ENCODE assay signal across 37 mouse cellular contexts in genomic region chr17:86880056-86880455, GRCm38 (mm10). TPM values are rescaled to one million over a fixed set of nuclear protein-coding genes. Genes with fewer than 3 reads are reported as not detected.
A peak's percentile ranks its signal among the peaks of the same experiment; 100 is the strongest.
DNase-seq lines count a peak whose midpoint lies in the region; ATAC-seq and TF ChIP-seq lines count a peak whose summit lies in the region.
"Had no signal": no experiment of that assay in that cellular context is flagged by ENCODE, and none has a peak within 500 bp of the region (broad histone marks: within the 10 kb centered on the region; RNA-seq: fewer than 3 reads in every experiment).

No protein-coding gene starts in this region.

- no peak for ATAC-seq in midbrain, embryonic 14.5 days (ENCODE audit: low FRiP score, low TSS enrichment)
- ATAC-seq in forebrain, embryonic 16.5 days = 0 out of 2 replicates have a peak, but pooled peaks have one; percentile 15
- ATAC-seq: intestine, embryonic 16.5 days had no signal

- TF ChIP-seq RAD21 in MEL (IDR thresholded peaks at IDR 0.05; ENCODE audit: low read depth, low read length) = no peak

- H3K4me3 ChIP-seq in midbrain, embryonic 14.5 days (replicated peaks; ENCODE audit: low read depth, low read length) = no peak overlapping the region
- no peak overlapping the region for H3K4me3 ChIP-seq in midbrain, embryonic 10.5 days
- H3K4me3 ChIP-seq in MEL (ENCODE audit: control insufficient read depth in 1 of 2, insufficient read depth in 1 of 2, low read depth in 2 of 2, low read length in 2 of 2) = no peak overlapping the region
- H3K4me3 ChIP-seq in forebrain, embryonic 16.5 days (replicated peaks; ENCODE audit: low read length) = no peak overlapping the region
- no peak overlapping the region for H3K4me3 ChIP-seq in lung, adult 2 months (replicated peaks; ENCODE audit: extremely low read depth, low read depth, low read length)
- H3K4me3 ChIP-seq: erythroblast, embryonic 14.5 days; heart, embryonic 10.5 days; heart, embryonic 15.5 days; limb, embryonic 12.5 days; liver, embryonic 15.5 days; lung, embryonic 15.5 days had no signal

- no peaks in the 10 kb centered on the region for H3K9me3 ChIP-seq in midbrain, embryonic 14.5 days (ENCODE audit: control insufficient read depth, low read length)
- H3K9me3 ChIP-seq in midbrain, embryonic 10.5 days (replicated peaks) = no peaks in the 10 kb centered on the region
- no peaks in the 10 kb centered on the region for H3K9me3 ChIP-seq in MEL (replicated peaks; ENCODE audit: insufficient read depth, low read length)
- H3K9me3 ChIP-seq in forebrain, embryonic 16.5 days (ENCODE audit: control insufficient read depth, low read length) = no peaks in the 10 kb centered on the region
- H3K9me3 ChIP-seq: heart, embryonic 10.5 days; heart, embryonic 15.5 days; limb, embryonic 12.5 days; liver, embryonic 15.5 days; lung, embryonic 15.5 days had no signal

- H3K36me3 ChIP-seq in midbrain, embryonic 14.5 days (ENCODE audit: control insufficient read depth, insufficient read depth, low read length) = no peaks in the 10 kb centered on the region
- H3K36me3 ChIP-seq in midbrain, embryonic 10.5 days = no peaks in the 10 kb centered on the region
- H3K36me3 ChIP-seq in MEL (ENCODE audit: control insufficient read depth in 1 of 2, insufficient read depth in 2 of 2, low read length in 2 of 2) = peaks cover 0 to 26% of the 10 kb centered on the region in 2 experiments; a peak in 2 of 4 replicates
- no peaks in the 10 kb centered on the region for H3K36me3 ChIP-seq in forebrain, embryonic 16.5 days (ENCODE audit: control insufficient read depth, insufficient read depth)
- H3K36me3 ChIP-seq: heart, embryonic 10.5 days; heart, embryonic 15.5 days; limb, embryonic 12.5 days; liver, embryonic 15.5 days; lung, embryonic 15.5 days had no signal

- H3K9ac ChIP-seq in midbrain, embryonic 14.5 days (replicated peaks; ENCODE audit: low read length) = no peak overlapping the region
- no peak overlapping the region for H3K9ac ChIP-seq in MEL (ENCODE audit: control insufficient read depth, low read depth, low read length, poor library complexity, severe bottlenecking)
- no peak overlapping the region for H3K9ac ChIP-seq in forebrain, embryonic 16.5 days (replicated peaks; ENCODE audit: low read depth, low read length)
- H3K9ac ChIP-seq: heart, embryonic 15.5 days; limb, embryonic 12.5 days; liver, embryonic 15.5 days; lung, embryonic 15.5 days had no signal

- no peak overlapping the region for H3K4me2 ChIP-seq in midbrain, embryonic 14.5 days (ENCODE audit: low read length)
- peak overlapping the region; percentile 21; the same call in 1 of the 2 replicates for H3K4me2 ChIP-seq in forebrain, embryonic 16.5 days (ENCODE audit: low read length)
- H3K4me2 ChIP-seq: heart, embryonic 15.5 days; limb, embryonic 12.5 days; liver, embryonic 15.5 days; lung, embryonic 15.5 days; midbrain, embryonic 11.5 days had no signal

- peaks cover 33% of the 10 kb centered on the region for H3K27me3 ChIP-seq in midbrain, embryonic 14.5 days (ENCODE audit: control insufficient read depth, insufficient read depth, low read length)
- H3K27me3 ChIP-seq in midbrain, embryonic 10.5 days (ENCODE audit: low read depth, poor library complexity, severe bottlenecking) = peaks cover 89% of the 10 kb centered on the region
- no peaks in the 10 kb centered on the region for H3K27me3 ChIP-seq in MEL (ENCODE audit: control insufficient read depth in 1 of 2, insufficient read depth in 2 of 2, low read length in 2 of 2)
- no peaks in the 10 kb centered on the region for H3K27me3 ChIP-seq in forebrain, embryonic 16.5 days (replicated peaks; ENCODE audit: control insufficient read depth, insufficient read depth, low read length)
- H3K27me3 ChIP-seq: heart, embryonic 15.5 days; limb, embryonic 12.5 days; liver, embryonic 15.5 days; lung, embryonic 15.5 days had no signal

- TF ChIP-seq CTCF in MEL (IDR thresholded peaks at IDR 0.05 in 2 of 3, conservative IDR thresholded peaks at IDR 0.05 in 1 of 3; ENCODE audit: control insufficient read depth in 1 of 3, insufficient read depth in 1 of 3, low read depth in 2 of 3, low read length in 3 of 3, poor library complexity in 1 of 3, severe bottlenecking in 1 of 3) = no peak
- TF ChIP-seq CTCF in brain, embryonic 14.5 days (IDR thresholded peaks at IDR 0.05; ENCODE audit: borderline replicate concordance, extremely low read depth, insufficient read depth, insufficient read length) = no peak
- TF ChIP-seq CTCF in lung, adult 2 months (IDR thresholded peaks at IDR 0.05; ENCODE audit: insufficient read depth, low read length) = no peak

- no peak for TF ChIP-seq POLR2A in MEL (IDR thresholded peaks at IDR 0.05; ENCODE audit: control insufficient read depth in 1 of 2, insufficient read depth in 1 of 2, low read depth in 1 of 2, low read length in 2 of 2, poor library complexity in 1 of 2)
- TF ChIP-seq POLR2A in brain, embryonic 14.5 days (IDR thresholded peaks at IDR 0.05; ENCODE audit: borderline replicate concordance, extremely low read depth, insufficient read depth, insufficient read length, poor library complexity, severe bottlenecking) = no peak
- TF ChIP-seq POLR2A in lung, adult 2 months (IDR thresholded peaks at IDR 0.05; ENCODE audit: borderline replicate concordance, extremely low read depth, low read depth, low read length) = no peak

- no peak overlapping the region for H3K27ac ChIP-seq in midbrain, embryonic 14.5 days (replicated peaks; ENCODE audit: low read depth, low read length)
- no peak overlapping the region for H3K27ac ChIP-seq in midbrain, embryonic 10.5 days (replicated peaks)
- H3K27ac ChIP-seq in MEL (ENCODE audit: control insufficient read depth, low read depth, low read length) = no peak overlapping the region
- no peak overlapping the region for H3K27ac ChIP-seq in forebrain, embryonic 16.5 days (ENCODE audit: low read length)
- H3K27ac ChIP-seq: heart, embryonic 10.5 days; heart, embryonic 15.5 days; limb, embryonic 12.5 days; liver, embryonic 15.5 days; lung, embryonic 15.5 days had no signal

- WGBS in midbrain, embryonic 14.5 days = 46% methylated on average over 10 of the region's 10 CpGs
- WGBS in midbrain, embryonic 10.5 days = 84% methylated on average over 10 of the region's 10 CpGs
- 13% methylated on average over 10 of the region's 10 CpGs for WGBS in forebrain, embryonic 16.5 days
- 93% methylated on average over 10 of the region's 10 CpGs for WGBS in lung, adult 2 months

- no peaks in the 10 kb centered on the region for H3K4me1 ChIP-seq in midbrain, embryonic 14.5 days (ENCODE audit: control insufficient read depth, insufficient read depth, low read length)
- H3K4me1 ChIP-seq in midbrain, embryonic 10.5 days = 0 out of 2 replicates have a peak, but pooled peaks cover 2% of the 10 kb centered on the region
- H3K4me1 ChIP-seq in MEL (ENCODE audit: control insufficient read depth in 1 of 2, insufficient read depth in 2 of 2, low read length in 2 of 2) = peaks cover 16 to 28% of the 10 kb centered on the region in 2 experiments
- peaks cover 5% of the 10 kb centered on the region; the same call in 1 of the 2 replicates for H3K4me1 ChIP-seq in forebrain, embryonic 16.5 days (replicated peaks; ENCODE audit: control insufficient read depth, insufficient read depth, low read length)
- no peaks in the 10 kb centered on the region for H3K4me1 ChIP-seq in lung, adult 2 months (ENCODE audit: control insufficient read depth, insufficient read depth, low read length)
- H3K4me1 ChIP-seq: heart, embryonic 10.5 days; heart, embryonic 15.5 days; limb, embryonic 12.5 days; lung, embryonic 15.5 days had no signal

- no peak for TF ChIP-seq EP300 in MEL (IDR thresholded peaks at IDR 0.05; ENCODE audit: low read depth in 1 of 2, low read length in 2 of 2)

- peak; percentile 24 for DNase-seq in midbrain, embryonic 14.5 days
- DNase-seq in midbrain, embryonic 10.5 days (ENCODE audit: low spot score) = no peak
- peak; percentile 18 for DNase-seq in MEL (ENCODE audit: low read depth, low spot score)
- peak; percentile 63 for DNase-seq in brain, embryonic 14.5 days (ENCODE audit: low read depth)
- no peak for DNase-seq in left cerebral cortex, postnatal 36 days (ENCODE audit: low spot score in 2 of 2)
- no peak for DNase-seq in lung, adult 2 months
- DNase-seq: adrenal gland, postnatal 10 days; cerebellum, adult 11-12 months; cerebellum, adult 9-11 months; gastrocnemius, postnatal 14 days; kidney, adult 8-10 months; kidney, postnatal 10 days; layer of hippocampus, adult 9-11 months; right cerebral cortex, postnatal 14 days had no signal

- intact Hi-C loops in left cerebral cortex, postnatal 36 days (cut with DNase I) = no loop called here

- no peaks in the 10 kb centered on the region for H3K79me2 ChIP-seq in MEL (ENCODE audit: control insufficient read depth, insufficient read depth, low read length, poor library complexity)

TF ChIP-seq in MEL, 35 proteins besides CTCF, POLR2A, EP300 and RAD21:
- TF ChIP-seq MAZ (IDR thresholded peaks at IDR 0.05; ENCODE audit: low read depth, low read length) (no peak), TAL1 (IDR thresholded peaks at IDR 0.05; ENCODE audit: low read length) (no peak), JUND (IDR thresholded peaks at IDR 0.05; ENCODE audit: low read depth, low read length) (no peak), KAT2A (conservative IDR thresholded peaks at IDR 0.05; ENCODE audit: low read depth, low read length) (no peak), UBTF (IDR thresholded peaks at IDR 0.05; ENCODE audit: borderline replicate concordance, insufficient read depth, low read depth, low read length) (no peak), ELF1 (IDR thresholded peaks at IDR 0.05; ENCODE audit: low read depth, low read length) (no peak), HCFC1 (IDR thresholded peaks at IDR 0.05; ENCODE audit: low read depth, low read length) (no peak), MAFK (IDR thresholded peaks at IDR 0.05; ENCODE audit: borderline replicate concordance, low read depth, low read length) (no peak), MYB (IDR thresholded peaks at IDR 0.05; ENCODE audit: low read depth, low read length) (no peak), GATA1 (IDR thresholded peaks at IDR 0.05; ENCODE audit: low read depth, low read length) (no peak)

RNA-seq across cellular contexts. Expression of gene Tmem247, which starts 37.1 kb away (rescaled TPM):
- polyA plus RNA-seq in midbrain, embryonic 14.5 days (2014; fragmentation: Nextera tagmentation; extraction: Ambion mirVana) = not detected in 2 replicates
- polyA plus RNA-seq in midbrain, embryonic 10.5 days (2016; fragmentation: Nextera tagmentation; extraction: Ambion mirVana) = not detected in 2 replicates
- total RNA-seq in MEL (2012; rRNA removed) = not detected in 2 replicates
- not detected for polyA plus RNA-seq in MEL (2012; ENCODE audit: insufficient read depth in 1 of 2, insufficient read length in 2 of 2, low read depth in 1 of 2, low replicate concordance in 2 of 2, missing spikeins in 1 of 2)
- not detected in 2 replicates for polyA plus RNA-seq in brain, embryonic 14.5 days (2012; rRNA removed)
- not detected in 2 replicates for polyA plus RNA-seq in forebrain, embryonic 16.5 days (2015; fragmentation: Nextera tagmentation; extraction: Ambion mirVana)
- not detected for total RNA-seq in left cerebral cortex, postnatal 36 days (2021)
- polyA plus RNA-seq in lung, adult 2 months (2012; rRNA removed) = not detected in 2 replicates
- total RNA-seq: adrenal gland, postnatal 10 days; gastrocnemius, postnatal 14 days; granulocyte monocyte progenitor cell, adult 5-6 weeks; heart, postnatal 25 days; left cerebral cortex, postnatal 10 days; liver, adult 2 months; megakaryocyte progenitor cell, adult 5-6 weeks; monocyte, adult 5-6 weeks had no signal
- polyA plus RNA-seq: CD4-positive, CD25-positive, alpha-beta regulatory T cell, adult 4 months; cortical plate, adult 2 months; embryonic facial prominence, embryonic 14.5 days; erythroblast, embryonic 14.5 days; heart, embryonic 10.5 days; heart, embryonic 15.5 days; hindbrain, embryonic 11.5 days; intestine, embryonic 16.5 days; large intestine, adult 2 months; limb, embryonic 12.5 days; liver, adult 2 months; liver, embryonic 15.5 days; lung, embryonic 15.5 days; midbrain, embryonic 11.5 days; small intestine, adult 2 months; stomach, embryonic 16.5 days; urinary bladder, adult 2 months had no signal

Comparison
In these comparisons a context has a peak if more than half of its experiments do, and no peak if none do; other contexts are left out.
1. DNase-seq: peak in midbrain, embryonic 14.5 days (single experiment), MEL (single experiment) and brain, embryonic 14.5 days (single experiment); none in midbrain, embryonic 10.5 days (single experiment), left cerebral cortex, postnatal 36 days (0 of 2) and lung, adult 2 months (single experiment).